Mouse (Mus musculus): ENCODE data around the gene Mfsd14b. TPM values are rescaled to one million over a fixed set of nuclear protein-coding genes. Genes with fewer than 3 reads are reported as not detected.

Gene Mfsd14b
- polyA plus RNA-seq, 1 experiment from 2014 or later = 33.4 TPM

DNA sequence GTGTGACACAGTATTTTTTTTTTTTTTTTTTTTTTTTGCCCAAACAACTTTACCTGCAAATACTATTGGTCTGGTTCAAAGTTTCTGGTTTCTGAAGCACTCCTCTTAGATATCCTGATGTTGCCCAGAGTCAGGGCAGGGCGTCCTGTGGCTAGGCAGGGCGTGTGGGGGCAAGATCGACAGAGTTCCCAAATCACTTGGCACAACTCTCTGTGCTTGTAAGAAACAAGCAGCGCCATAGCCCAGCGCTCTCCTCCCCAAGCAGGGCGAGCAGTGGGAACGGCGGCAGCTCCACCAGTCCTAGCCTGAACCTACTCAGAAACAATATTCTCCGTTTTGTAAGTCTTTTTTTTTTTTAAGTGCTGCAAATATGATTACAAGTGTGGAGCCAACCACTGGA lies 12.1 kb downstream of the Mfsd14b start:
- ATAC-seq (ENCODE audit: low read depth) = no peak
- 97% methylated on average over 9 of the region's 9 CpGs for WGBS
- Histone ChIP-seq H3K4me3 (ENCODE audit: low read depth, low read length) (no peak overlapping the region), H3K27me3 (ENCODE audit: control insufficient read depth, insufficient read depth, low read length) (no peaks in the 10 kb centered on the region), H3K9ac (replicated peaks; ENCODE audit: low read depth, low read length) (no peak overlapping the region), H3K4me1 (ENCODE audit: control insufficient read depth, insufficient read depth, low read length) (no peaks in the 10 kb centered on the region), H3K9me3 (ENCODE audit: control insufficient read depth, low read length) (no peaks in the 10 kb centered on the region; the same call in 1 of the 2 replicates), H3K4me2 (ENCODE audit: low read depth, low read length) (no peak overlapping the region), H3K27ac (ENCODE audit: low read depth, low read length) (no peak overlapping the region), H3K36me3 (ENCODE audit: control insufficient read depth, insufficient read depth, low read length) (no peaks in the 10 kb centered on the region)

DNA sequence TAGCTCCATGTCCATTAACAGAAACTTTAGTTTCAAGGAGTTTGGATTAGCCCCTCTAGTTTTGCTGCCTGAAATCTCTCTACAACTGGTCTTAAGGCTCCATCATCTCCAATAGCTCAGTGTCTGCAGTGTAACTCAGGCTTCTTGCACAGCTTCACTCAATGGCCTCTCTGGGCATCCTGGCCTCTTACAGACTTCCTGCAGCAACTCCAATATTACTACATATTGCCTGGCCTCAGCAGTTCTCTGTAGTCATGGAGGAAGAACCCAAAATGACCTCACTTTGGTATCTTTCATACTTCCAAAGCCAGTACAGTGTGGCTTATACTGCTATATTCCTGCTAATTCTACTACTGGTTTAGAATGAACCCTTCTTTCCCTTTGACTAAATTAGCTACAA lies 15.8 kb downstream of the Mfsd14b start:
- no peaks in the 10 kb centered on the region; the same call in 1 of the 2 replicates for H3K9me3 ChIP-seq (ENCODE audit: control insufficient read depth, low read length)
- no peaks in the 10 kb centered on the region for H3K27me3 ChIP-seq (ENCODE audit: control insufficient read depth, insufficient read depth, low read length)
- H3K9ac ChIP-seq (replicated peaks; ENCODE audit: low read depth, low read length) = no peak overlapping the region
- no peaks in the 10 kb centered on the region for H3K4me1 ChIP-seq (ENCODE audit: control insufficient read depth, insufficient read depth, low read length)
- no peak overlapping the region for H3K4me3 ChIP-seq (ENCODE audit: low read depth, low read length)
- H3K4me2 ChIP-seq (ENCODE audit: low read depth, low read length) = no peak overlapping the region
- no peaks in the 10 kb centered on the region for H3K36me3 ChIP-seq (ENCODE audit: control insufficient read depth, insufficient read depth, low read length)
- H3K27ac ChIP-seq (ENCODE audit: low read depth, low read length) = no peak overlapping the region
- no peak for ATAC-seq (ENCODE audit: low read depth)

DNA sequence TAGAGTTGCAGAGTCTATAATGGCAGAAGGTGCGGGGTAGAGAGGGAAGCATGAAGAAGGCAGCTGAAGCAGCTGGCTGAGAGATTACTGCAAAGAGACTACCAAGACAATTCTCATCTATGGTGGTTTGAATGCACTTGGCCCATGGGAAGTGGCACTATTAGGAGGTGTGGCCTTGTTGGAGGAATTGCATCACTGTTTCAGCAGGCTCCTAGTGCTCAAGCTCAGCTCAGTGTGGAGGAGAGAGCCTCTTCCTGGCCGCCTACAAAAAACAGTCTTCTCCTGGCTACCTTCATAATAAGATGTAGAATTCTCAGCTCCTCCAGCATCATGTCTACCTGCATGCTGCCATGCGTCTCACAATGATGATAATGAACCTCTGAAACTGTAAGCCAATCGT lies 16.9 kb downstream of the Mfsd14b start:
- Histone ChIP-seq H3K4me1 (ENCODE audit: control insufficient read depth, insufficient read depth, low read length) (no peaks in the 10 kb centered on the region), H3K9me3 (ENCODE audit: control insufficient read depth, low read length) (no peaks in the 10 kb centered on the region; the same call in 1 of the 2 replicates), H3K9ac (replicated peaks; ENCODE audit: low read depth, low read length) (no peak overlapping the region), H3K27me3 (ENCODE audit: control insufficient read depth, insufficient read depth, low read length) (no peaks in the 10 kb centered on the region), H3K4me2 (ENCODE audit: low read depth, low read length) (no peak overlapping the region), H3K36me3 (ENCODE audit: control insufficient read depth, insufficient read depth, low read length) (no peaks in the 10 kb centered on the region), H3K27ac (ENCODE audit: low read depth, low read length) (no peak overlapping the region), H3K4me3 (ENCODE audit: low read depth, low read length) (no peak overlapping the region)
- ATAC-seq (ENCODE audit: low read depth) = no peak
- WGBS = 100% methylated on average over 4 of the region's 4 CpGs

DNA sequence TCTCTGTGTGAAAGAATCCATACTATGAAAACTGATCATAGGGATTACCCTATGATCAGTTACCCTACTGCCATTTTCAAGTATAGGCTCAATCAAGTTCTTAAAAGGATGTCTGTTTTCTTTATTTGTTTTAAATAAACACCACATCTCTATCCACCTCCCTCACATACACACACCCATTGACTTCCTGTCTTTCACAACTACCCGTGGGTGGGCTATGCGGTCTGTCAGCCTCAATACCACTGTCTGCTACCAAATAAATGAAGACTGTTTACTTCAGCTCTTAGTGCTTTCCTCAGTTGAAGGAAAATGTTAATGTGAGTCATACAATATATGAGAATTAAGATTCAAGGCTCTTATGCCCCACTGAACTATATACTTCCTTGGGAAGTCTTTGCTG lies 42.8 kb downstream of the Mfsd14b start:
- no peak for ATAC-seq (ENCODE audit: low read depth)
- Histone ChIP-seq H3K4me3 (ENCODE audit: low read depth, low read length) (no peak overlapping the region), H3K27me3 (ENCODE audit: control insufficient read depth, insufficient read depth, low read length) (no peaks in the 10 kb centered on the region), H3K4me1 (ENCODE audit: control insufficient read depth, insufficient read depth, low read length) (no peaks in the 10 kb centered on the region), H3K9me3 (ENCODE audit: control insufficient read depth, low read length) (no peaks in the 10 kb centered on the region), H3K27ac (ENCODE audit: low read depth, low read length) (no peak overlapping the region), H3K9ac (replicated peaks; ENCODE audit: low read depth, low read length) (no peak overlapping the region), H3K36me3 (ENCODE audit: control insufficient read depth, insufficient read depth, low read length) (peaks cover 4% of the 10 kb centered on the region; the same call in 1 of the 2 replicates), H3K4me2 (ENCODE audit: low read depth, low read length) (no peak overlapping the region)
- 91% methylated on average over 2 of the region's 2 CpGs for WGBS

DNA sequence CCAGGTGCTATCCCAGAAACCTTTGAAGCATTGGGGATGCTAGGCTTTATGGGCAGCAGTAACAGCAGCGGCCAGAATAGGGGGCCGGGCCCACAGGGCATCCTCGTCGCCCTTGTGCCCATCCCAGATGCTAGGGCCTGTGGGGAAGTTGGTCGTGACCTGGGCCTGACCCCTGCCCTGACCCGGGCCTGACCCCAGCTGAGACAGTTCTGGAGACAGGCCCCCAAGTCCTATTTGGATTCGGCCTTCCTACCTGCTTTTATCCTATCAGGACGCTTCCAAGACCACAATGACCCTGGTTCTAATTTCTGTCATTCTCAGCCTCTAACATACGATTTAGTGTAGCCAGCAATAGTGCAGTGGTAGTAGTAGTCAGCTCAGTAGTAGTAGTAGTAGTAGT lies 60.1 kb downstream of the Mfsd14b start, which contains the start of gene Prss47:
Gene Prss47 (minus strand): TSS at position 101 of the 400 bp plus-strand sequence.
- H3K4me2 ChIP-seq (ENCODE audit: low read depth, low read length) = no peak within 1 kb of the TSS
- no peaks in the 10 kb centered on the region for H3K36me3 ChIP-seq (ENCODE audit: control insufficient read depth, insufficient read depth, low read length)
- no peak within 1 kb of the TSS for H3K27ac ChIP-seq (ENCODE audit: low read depth, low read length)
- ATAC-seq (ENCODE audit: low read depth) = no peak
- H3K4me1 ChIP-seq (ENCODE audit: control insufficient read depth, insufficient read depth, low read length) = no peaks in the 10 kb centered on the region
- no peak within 1 kb of the TSS for H3K9ac ChIP-seq (replicated peaks; ENCODE audit: low read depth, low read length)
- H3K9me3 ChIP-seq (ENCODE audit: control insufficient read depth, low read length) = no peaks in the 10 kb centered on the region; the same call in 1 of the 2 replicates
- no peaks in the 10 kb centered on the region for H3K27me3 ChIP-seq (ENCODE audit: control insufficient read depth, insufficient read depth, low read length)
- H3K4me3 ChIP-seq (ENCODE audit: low read depth, low read length) = no peak within 1 kb of the TSS
- 84% methylated on average over 9 of the region's 9 CpGs for WGBS

DNA sequence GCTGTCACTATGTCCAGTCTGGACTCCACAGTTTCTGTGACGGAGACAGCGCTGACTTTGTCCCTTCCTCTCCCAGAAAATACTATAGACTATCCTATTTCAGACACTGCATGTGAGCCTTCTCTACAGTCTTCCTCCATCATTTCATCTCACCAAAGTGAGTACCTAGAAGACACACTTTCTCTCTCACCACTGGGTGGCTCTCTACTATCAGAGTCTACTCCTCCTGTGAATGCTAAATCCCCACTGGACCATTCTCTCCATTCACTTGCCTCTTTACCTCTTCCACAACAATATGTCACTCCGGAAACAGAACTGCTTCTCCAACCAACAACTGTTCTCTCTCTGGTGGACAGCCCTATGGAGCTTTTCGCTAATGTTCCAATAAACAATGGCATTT lies 77.7 kb downstream of the Mfsd14b start:
- no peak overlapping the region for H3K9ac ChIP-seq (replicated peaks; ENCODE audit: low read depth, low read length)
- H3K4me1 ChIP-seq (ENCODE audit: control insufficient read depth, insufficient read depth, low read length) = no peaks in the 10 kb centered on the region
- no peak overlapping the region for H3K4me3 ChIP-seq (ENCODE audit: low read depth, low read length)
- H3K4me2 ChIP-seq (ENCODE audit: low read depth, low read length) = no peak overlapping the region
- no peak overlapping the region for H3K27ac ChIP-seq (ENCODE audit: low read depth, low read length)
- no peaks in the 10 kb centered on the region for H3K36me3 ChIP-seq (ENCODE audit: control insufficient read depth, insufficient read depth, low read length)
- H3K9me3 ChIP-seq (ENCODE audit: control insufficient read depth, low read length) = no peaks in the 10 kb centered on the region
- 72% methylated on average over 4 of the region's 4 CpGs for WGBS
- ATAC-seq (ENCODE audit: low read depth) = no peak
- no peaks in the 10 kb centered on the region for H3K27me3 ChIP-seq (ENCODE audit: control insufficient read depth, insufficient read depth, low read length)

- H3K4me3 ChIP-seq (ENCODE audit: low read depth, low read length) = no peak within 1 kb of the TSS
- no peaks in the 10 kb centered on the region for H3K36me3 ChIP-seq (ENCODE audit: control insufficient read depth, insufficient read depth, low read length)
- H3K27me3 ChIP-seq (ENCODE audit: control insufficient read depth, insufficient read depth, low read length) = no peaks in the 10 kb centered on the region
- no peaks in the 10 kb centered on the region for H3K4me1 ChIP-seq (ENCODE audit: control insufficient read depth, insufficient read depth, low read length)
- no peak within 1 kb of the TSS for H3K9ac ChIP-seq (replicated peaks; ENCODE audit: low read depth, low read length)
- H3K4me2 ChIP-seq (ENCODE audit: low read depth, low read length) = no peak within 1 kb of the TSS
- no peak within 1 kb of the TSS for H3K27ac ChIP-seq (ENCODE audit: low read depth, low read length)
- H3K9me3 ChIP-seq (ENCODE audit: control insufficient read depth, low read length) = no peaks in the 10 kb centered on the region
- ATAC-seq (ENCODE audit: low read depth) = no peak
Measured at GRCm38 (mm10) chr13:65032758-65033157, 80.0 kb downstream of the Mfsd14b start, which contains the start of gene Spata31d1c. TSS of gene Spata31d1c (plus strand) at chr13:65033058.

Other genes starting within 250 kb of the Mfsd14b start
- gene Cntnap3, start 209.0 kb downstream of the Mfsd14b start, polyA plus RNA-seq (2014; fragmentation: Nextera tagmentation; extraction: Ambion mirVana) = 1.6 and 2.1 TPM in 2 replicates
- gene Spata31, start 195.6 kb downstream of the Mfsd14b start, polyA plus RNA-seq (2014; fragmentation: Nextera tagmentation; extraction: Ambion mirVana) = not detected in 2 replicates
- gene Spata31d1c, start 79.9 kb downstream of the Mfsd14b start, polyA plus RNA-seq (2014; fragmentation: Nextera tagmentation; extraction: Ambion mirVana) = 0.08 TPM in 1 of 2 replicates, not detected in the other
- gene Prss47, start 60.2 kb downstream of the Mfsd14b start, polyA plus RNA-seq (2014; fragmentation: Nextera tagmentation; extraction: Ambion mirVana) = not detected in 2 replicates
- not detected in 2 replicates for gene Olfr465-ps1, start 25.1 kb upstream of the Mfsd14b start, polyA plus RNA-seq (2014; fragmentation: Nextera tagmentation; extraction: Ambion mirVana)
- not detected in 2 replicates for gene Olfr466, start 37.3 kb upstream of the Mfsd14b start, polyA plus RNA-seq (2014; fragmentation: Nextera tagmentation; extraction: Ambion mirVana)
- 0.27 and 0.63 TPM in 2 replicates for gene Nlrp4f, start 93.0 kb upstream of the Mfsd14b start, polyA plus RNA-seq (2014; fragmentation: Nextera tagmentation; extraction: Ambion mirVana)
- gene Gm10775, start 146.6 kb upstream of the Mfsd14b start, polyA plus RNA-seq (2014; fragmentation: Nextera tagmentation; extraction: Ambion mirVana) = 0.52 and 0.56 TPM in 2 replicates
- 26.2 and 29.6 TPM in 2 replicates for gene Zfp369, start 165.8 kb upstream of the Mfsd14b start, polyA plus RNA-seq (2014; fragmentation: Nextera tagmentation; extraction: Ambion mirVana)